ENCODE assay signal across 9 mouse cellular contexts in genomic region chr11:85720269-85720773, GRCm38 (mm10).
DNase-seq lines count a peak whose midpoint lies in the region; ATAC-seq and TF ChIP-seq lines count a peak whose summit lies in the region.
"Had no signal": no experiment of that assay in that cellular context is flagged by ENCODE, and none has a peak within 500 bp of the region (broad histone marks: within the 10 kb centered on the region; RNA-seq: fewer than 3 reads in every experiment).

No protein-coding gene starts in this region.

- no peak for DNase-seq in kidney, adult 2 months
- peak; percentile 28 for DNase-seq in adipocyte (ENCODE audit: low spot score)
- DNase-seq in embryo, embryonic 10 days (ENCODE audit: low spot score), result peak; percentile 59
- peak in 1 of 3 experiments; percentile 12 for DNase-seq in liver, embryonic 14.5 days (ENCODE audit: low read depth in 3 of 3, low spot score in 3 of 3)
- DNase-seq in thymus, adult 2 months, result no peak
- no peak for DNase-seq in urinary bladder, postnatal 14 days (ENCODE audit: low spot score)
- no peak for DNase-seq in layer of hippocampus, adult 9-11 months

- 24% methylated on average over 6 of the region's 6 CpGs for WGBS in kidney, embryonic 16.5 days
- WGBS in kidney, adult 2 months, result 55% methylated on average over 6 of the region's 6 CpGs
- 11% methylated on average over 6 of the region's 6 CpGs for WGBS in liver, embryonic 14.5 days (ENCODE audit: insufficient replicate concordance)
- 44% methylated on average over 6 of the region's 6 CpGs for WGBS in thymus, adult 2 months

- no peak overlapping the region for H3K9ac ChIP-seq in kidney, embryonic 16.5 days (replicated peaks; ENCODE audit: low read length)
- no peak overlapping the region for H3K9ac ChIP-seq in liver, embryonic 14.5 days (replicated peaks)
- H3K9ac ChIP-seq: embryonic facial prominence, embryonic 15.5 days had no signal

- TF ChIP-seq EP300 in liver, embryonic 14.5 days (IDR thresholded peaks at IDR 0.05; ENCODE audit: low read depth), result no peak

- H3K9me3 ChIP-seq in kidney, embryonic 16.5 days (ENCODE audit: low read length), result no peaks in the 10 kb centered on the region
- H3K9me3 ChIP-seq in liver, embryonic 14.5 days (ENCODE audit: control insufficient read depth, low read length), result no peaks in the 10 kb centered on the region
- H3K9me3 ChIP-seq: embryonic facial prominence, embryonic 15.5 days had no signal

- TF ChIP-seq POLR2A in kidney, adult 2 months (IDR thresholded peaks at IDR 0.05; ENCODE audit: low read depth, low read length), result no peak
- no peak for TF ChIP-seq POLR2A in thymus, adult 2 months (IDR thresholded peaks at IDR 0.05; ENCODE audit: control insufficient read depth, extremely low read depth, insufficient read depth, low read length, poor library complexity)

- peak overlapping the region; percentile 78 for H3K27ac ChIP-seq in kidney, embryonic 16.5 days (ENCODE audit: low read length)
- H3K27ac ChIP-seq in kidney, adult 2 months (ENCODE audit: insufficient read depth, low read depth, low read length), result no peak overlapping the region
- no peak overlapping the region for H3K27ac ChIP-seq in liver, embryonic 14.5 days
- no peak overlapping the region for H3K27ac ChIP-seq in thymus, adult 2 months (ENCODE audit: control insufficient read depth, insufficient read depth, low read length)
- H3K27ac ChIP-seq: embryonic facial prominence, embryonic 15.5 days had no signal

- ATAC-seq in kidney, embryonic 16.5 days (ENCODE audit: low FRiP score, low TSS enrichment), result 0 out of 2 replicates have a peak, but pooled peaks have one; percentile 46
- ATAC-seq in liver, embryonic 14.5 days (ENCODE audit: insufficient read depth), result peak; percentile 62; the same call in 1 of the 2 replicates

- H3K36me3 ChIP-seq in kidney, embryonic 16.5 days (ENCODE audit: insufficient read depth, low read length), result no peaks in the 10 kb centered on the region
- no peaks in the 10 kb centered on the region for H3K36me3 ChIP-seq in kidney, adult 2 months (ENCODE audit: control insufficient read depth, insufficient read depth, low read length)
- no peaks in the 10 kb centered on the region for H3K36me3 ChIP-seq in liver, embryonic 14.5 days (replicated peaks; ENCODE audit: control insufficient read depth, insufficient read depth, low read depth)
- no peaks in the 10 kb centered on the region for H3K36me3 ChIP-seq in thymus, adult 2 months (ENCODE audit: control insufficient read depth, insufficient read depth, low read length)
- H3K36me3 ChIP-seq: embryonic facial prominence, embryonic 15.5 days had no signal

- no peak for TF ChIP-seq CTCF in kidney, adult 2 months (conservative IDR thresholded peaks at IDR 0.05; ENCODE audit: insufficient read depth, insufficient read length, low read depth, low read length)
- TF ChIP-seq CTCF in liver, embryonic 14.5 days (IDR thresholded peaks at IDR 0.05; ENCODE audit: low read depth), result no peak
- TF ChIP-seq CTCF in thymus, adult 2 months (IDR thresholded peaks at IDR 0.05; ENCODE audit: borderline replicate concordance, control insufficient read depth, extremely low read depth, insufficient read depth, low read length, poor library complexity), result no peak

- H3K4me3 ChIP-seq in kidney, embryonic 16.5 days (ENCODE audit: low read length), result no peak overlapping the region
- no peak overlapping the region for H3K4me3 ChIP-seq in kidney, adult 2 months (ENCODE audit: insufficient read depth, low read depth, low read length)
- H3K4me3 ChIP-seq in liver, embryonic 14.5 days (ENCODE audit: insufficient read depth in 1 of 2, low read depth in 2 of 2, low read length in 2 of 2), result no peak overlapping the region
- no peak overlapping the region for H3K4me3 ChIP-seq in thymus, adult 2 months (ENCODE audit: control insufficient read depth, insufficient read depth, low read length)
- H3K4me3 ChIP-seq: embryonic facial prominence, embryonic 15.5 days had no signal

- H3K4me2 ChIP-seq in kidney, embryonic 16.5 days (replicated peaks; ENCODE audit: low read depth, low read length), result no peak overlapping the region
- H3K4me2 ChIP-seq in liver, embryonic 14.5 days (ENCODE audit: low read depth), result peak overlapping the region; percentile 3; the same call in 1 of the 2 replicates
- H3K4me2 ChIP-seq: embryonic facial prominence, embryonic 15.5 days had no signal

- peaks cover 18% of the 10 kb centered on the region for H3K4me1 ChIP-seq in kidney, embryonic 16.5 days (ENCODE audit: insufficient read depth, low read length)
- no peaks in the 10 kb centered on the region for H3K4me1 ChIP-seq in kidney, adult 2 months (ENCODE audit: control insufficient read depth, insufficient read depth, low read length)
- H3K4me1 ChIP-seq in liver, embryonic 14.5 days (replicated peaks; ENCODE audit: control insufficient read depth in 2 of 2, insufficient read depth in 2 of 2, low read length in 1 of 2), result peaks cover 0 to 18% of the 10 kb centered on the region in 2 experiments; a peak in 2 of 4 replicates
- no peaks in the 10 kb centered on the region for H3K4me1 ChIP-seq in thymus, adult 2 months (replicated peaks; ENCODE audit: control insufficient read depth, insufficient read depth, low read length)

- no peaks in the 10 kb centered on the region; the same call in 1 of the 2 replicates for H3K27me3 ChIP-seq in kidney, embryonic 16.5 days (ENCODE audit: insufficient read depth, low read length)
- no peaks in the 10 kb centered on the region for H3K27me3 ChIP-seq in kidney, adult 2 months (replicated peaks; ENCODE audit: control insufficient read depth, insufficient read depth, low read length)
- H3K27me3 ChIP-seq in liver, embryonic 14.5 days (ENCODE audit: control insufficient read depth, insufficient read depth, low read length), result no peaks in the 10 kb centered on the region
- H3K27me3 ChIP-seq in thymus, adult 2 months (ENCODE audit: control insufficient read depth, insufficient read depth, low read length), result no peaks in the 10 kb centered on the region
- H3K27me3 ChIP-seq: embryonic facial prominence, embryonic 15.5 days had no signal

Comparison
In these comparisons a context has a peak if more than half of its experiments do, and no peak if none do; other contexts are left out.
1. DNase-seq: peak in adipocyte (single experiment) and embryo, embryonic 10 days (single experiment); none in kidney, adult 2 months (single experiment), thymus, adult 2 months (single experiment), urinary bladder, postnatal 14 days (single experiment) and layer of hippocampus, adult 9-11 months (single experiment).